Mouse (Mus musculus): ENCODE data around the gene Efhc1. TPM values are rescaled to one million over a fixed set of nuclear protein-coding genes. Genes with fewer than 3 reads are reported as not detected.

Gene Efhc1
- polyA plus RNA-seq (2014; fragmentation: Nextera tagmentation; extraction: Ambion mirVana): 0.95 and 1.9 TPM in 2 replicates

DNA sequence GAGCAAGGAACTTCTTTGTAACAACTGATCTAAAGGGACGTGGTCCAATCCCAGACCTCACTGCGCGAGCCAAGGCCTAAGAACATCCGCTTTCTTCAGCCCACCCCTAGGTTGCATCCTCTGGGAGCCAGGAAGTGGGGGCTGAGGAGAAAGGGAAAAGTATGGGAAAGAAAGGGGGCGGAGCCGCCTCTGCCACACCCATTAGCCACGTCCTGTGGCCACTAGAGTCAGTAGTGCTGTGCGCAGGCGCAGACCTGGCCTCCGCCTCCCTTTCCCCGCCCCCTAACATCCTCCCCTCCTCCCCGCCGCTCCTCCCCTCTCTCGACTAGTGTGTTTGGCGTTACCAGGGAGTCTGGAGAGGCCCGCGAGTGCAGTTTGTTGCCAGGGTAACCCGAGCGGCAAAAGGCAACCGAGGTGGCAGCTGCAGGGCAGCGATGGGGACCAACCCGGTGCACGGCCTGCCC is at the start of gene Efhc1:
TSS of gene Efhc1 (plus strand) at position 327 of the 464 bp plus-strand sequence.
- Histone ChIP-seq H3K36me3 (ENCODE audit: control insufficient read depth, insufficient read depth, low read length) (no peaks in the 10 kb centered on the region), H3K27ac (ENCODE audit: low read depth, low read length) (peak within 1 kb of the TSS; percentile 69), H3K4me3 (ENCODE audit: low read depth, low read length) (peak within 1 kb of the TSS; percentile 43), H3K4me2 (ENCODE audit: low read depth, low read length) (peak within 1 kb of the TSS; percentile 60), H3K4me1 (ENCODE audit: control insufficient read depth, insufficient read depth, low read length) (no peaks in the 10 kb centered on the region), H3K9me3 (ENCODE audit: control insufficient read depth, low read length) (no peaks in the 10 kb centered on the region), H3K9ac (replicated peaks; ENCODE audit: low read depth, low read length) (peak within 1 kb of the TSS; percentile 41), H3K27me3 (ENCODE audit: control insufficient read depth, insufficient read depth, low read length) (no peaks in the 10 kb centered on the region)
- peak; percentile 98 for ATAC-seq (ENCODE audit: low read depth)
- 1% methylated on average over 22 of the region's 23 CpGs for WGBS

GRCm38 (mm10) chr1:20905501-20906127 is 45.8 kb upstream of the Efhc1 start:
- WGBS: 51% methylated on average over 8 of the region's 8 CpGs
- Histone ChIP-seq H3K4me3 (ENCODE audit: low read depth, low read length) (no peak overlapping the region), H3K4me2 (ENCODE audit: low read depth, low read length) (no peak overlapping the region), H3K4me1 (ENCODE audit: control insufficient read depth, insufficient read depth, low read length) (no peaks in the 10 kb centered on the region), H3K9me3 (ENCODE audit: control insufficient read depth, low read length) (no peaks in the 10 kb centered on the region), H3K9ac (replicated peaks; ENCODE audit: low read depth, low read length) (no peak overlapping the region), H3K27me3 (ENCODE audit: control insufficient read depth, insufficient read depth, low read length) (no peaks in the 10 kb centered on the region), H3K36me3 (ENCODE audit: control insufficient read depth, insufficient read depth, low read length) (no peaks in the 10 kb centered on the region), H3K27ac (ENCODE audit: low read depth, low read length) (peak overlapping the region; percentile 60)
- peak; percentile 87 for ATAC-seq (ENCODE audit: low read depth)

DNA sequence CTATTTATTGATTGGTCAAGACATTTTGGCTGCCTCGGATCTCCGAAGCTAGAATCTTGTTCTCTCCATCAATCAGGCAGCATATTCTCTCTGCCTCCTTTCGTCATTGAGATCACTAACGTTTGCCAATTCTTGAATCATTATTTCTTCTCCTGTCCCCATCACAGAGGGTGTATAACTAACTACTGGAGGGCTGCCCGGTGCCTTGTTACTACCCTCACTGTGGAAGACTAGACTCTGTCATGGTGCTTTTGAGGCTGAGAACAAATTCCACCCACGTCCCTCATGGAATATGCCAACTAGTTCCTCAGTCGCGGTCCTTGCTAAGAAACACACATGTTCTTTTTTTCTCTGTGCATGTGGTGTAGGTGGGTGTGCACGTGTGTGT is 45.3 kb upstream of the Efhc1 start:
- H3K9ac ChIP-seq (replicated peaks; ENCODE audit: low read depth, low read length): no peak overlapping the region
- H3K27me3 ChIP-seq (ENCODE audit: control insufficient read depth, insufficient read depth, low read length): no peaks in the 10 kb centered on the region
- peak overlapping the region; percentile 60 for H3K27ac ChIP-seq (ENCODE audit: low read depth, low read length)
- H3K36me3 ChIP-seq (ENCODE audit: control insufficient read depth, insufficient read depth, low read length): no peaks in the 10 kb centered on the region
- H3K4me2 ChIP-seq (ENCODE audit: low read depth, low read length): no peak overlapping the region
- peak; percentile 63; the same call in 1 of the 2 replicates for ATAC-seq (ENCODE audit: low read depth)
- H3K4me1 ChIP-seq (ENCODE audit: control insufficient read depth, insufficient read depth, low read length): no peaks in the 10 kb centered on the region
- 69% methylated on average over 9 of the region's 9 CpGs for WGBS
- no peak overlapping the region for H3K4me3 ChIP-seq (ENCODE audit: low read depth, low read length)
- no peaks in the 10 kb centered on the region for H3K9me3 ChIP-seq (ENCODE audit: control insufficient read depth, low read length)

GRCm38 (mm10) chr1:20908541-20908940 is 42.9 kb upstream of the Efhc1 start:
- H3K4me3 ChIP-seq (ENCODE audit: low read depth, low read length): no peak overlapping the region
- no peak for ATAC-seq (ENCODE audit: low read depth)
- no peak overlapping the region for H3K4me2 ChIP-seq (ENCODE audit: low read depth, low read length)
- no peaks in the 10 kb centered on the region for H3K9me3 ChIP-seq (ENCODE audit: control insufficient read depth, low read length)
- H3K27me3 ChIP-seq (ENCODE audit: control insufficient read depth, insufficient read depth, low read length): no peaks in the 10 kb centered on the region
- no peak overlapping the region for H3K27ac ChIP-seq (ENCODE audit: low read depth, low read length)
- H3K36me3 ChIP-seq (ENCODE audit: control insufficient read depth, insufficient read depth, low read length): no peaks in the 10 kb centered on the region
- H3K9ac ChIP-seq (replicated peaks; ENCODE audit: low read depth, low read length): no peak overlapping the region
- 28% methylated on average over 4 of the region's 4 CpGs for WGBS
- no peaks in the 10 kb centered on the region for H3K4me1 ChIP-seq (ENCODE audit: control insufficient read depth, insufficient read depth, low read length)

DNA sequence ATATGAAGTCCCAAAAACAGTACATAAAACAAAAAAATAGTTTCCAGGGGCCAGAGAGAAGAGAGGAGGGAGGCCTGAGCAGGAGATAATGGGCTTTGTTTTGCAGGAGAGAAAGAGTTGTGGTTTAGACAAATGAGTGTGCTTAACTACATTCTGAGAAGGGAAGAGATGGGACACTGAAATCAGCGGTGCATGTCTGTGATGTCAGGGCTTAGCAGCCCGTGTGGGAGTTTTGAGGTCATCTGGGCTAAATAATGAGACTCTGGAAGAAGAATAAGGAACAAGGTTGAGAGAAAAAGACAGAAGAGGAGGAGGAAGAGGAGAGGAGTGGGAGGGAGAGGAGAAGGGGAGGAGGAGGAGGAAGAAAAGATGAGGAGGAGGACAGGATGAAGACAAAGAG is 39.3 kb upstream of the Efhc1 start:
- H3K9me3 ChIP-seq (ENCODE audit: control insufficient read depth, low read length): no peaks in the 10 kb centered on the region

DNA sequence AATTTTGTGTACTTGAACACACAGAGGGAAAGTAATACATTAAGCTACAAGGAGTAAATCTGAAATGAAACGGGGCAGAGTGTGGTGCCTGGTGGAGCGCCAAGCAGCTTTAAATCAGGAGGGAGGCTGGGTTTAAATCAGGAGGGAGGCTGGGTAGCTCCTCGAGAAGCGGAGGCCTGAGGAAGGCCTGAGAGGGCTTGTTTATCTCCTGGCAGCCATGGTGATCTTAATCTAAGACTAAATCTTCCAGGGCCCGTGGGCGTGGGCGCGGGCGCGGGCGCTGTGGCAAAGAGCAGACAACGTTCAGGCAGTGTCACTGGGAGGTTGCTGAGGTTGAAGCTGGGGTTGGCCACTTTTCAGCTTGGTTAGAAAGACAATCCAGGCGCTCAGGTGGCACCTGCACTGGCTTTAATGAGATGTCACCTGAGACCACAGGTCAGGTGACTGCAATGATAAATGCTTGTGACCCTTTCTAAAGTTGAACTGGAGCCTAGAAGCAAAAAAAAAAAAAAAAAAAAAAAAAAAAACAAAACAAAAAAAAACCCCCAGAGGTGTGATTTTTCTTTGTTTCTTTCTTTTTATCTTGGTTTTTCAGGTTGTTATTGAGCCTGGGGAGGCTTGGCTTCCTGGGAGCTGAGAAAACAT is 38.8 kb upstream of the Efhc1 start:
- Histone ChIP-seq H3K4me3 (ENCODE audit: low read depth, low read length) (no peak overlapping the region), H3K27me3 (ENCODE audit: control insufficient read depth, insufficient read depth, low read length) (no peaks in the 10 kb centered on the region), H3K9ac (replicated peaks; ENCODE audit: low read depth, low read length) (no peak overlapping the region), H3K36me3 (ENCODE audit: control insufficient read depth, insufficient read depth, low read length) (no peaks in the 10 kb centered on the region), H3K4me2 (ENCODE audit: low read depth, low read length) (no peak overlapping the region), H3K9me3 (ENCODE audit: control insufficient read depth, low read length) (no peaks in the 10 kb centered on the region), H3K27ac (ENCODE audit: low read depth, low read length) (no peak overlapping the region), H3K4me1 (ENCODE audit: control insufficient read depth, insufficient read depth, low read length) (no peaks in the 10 kb centered on the region)
- peak; percentile 62; the same call in 1 of the 2 replicates for ATAC-seq (ENCODE audit: low read depth)
- WGBS: 48% methylated on average over 13 of the region's 13 CpGs

More for the DNA sequence above, 39.3 kb upstream of the Efhc1 start:
- Histone ChIP-seq H3K36me3 (ENCODE audit: control insufficient read depth, insufficient read depth, low read length) (no peaks in the 10 kb centered on the region), H3K27me3 (ENCODE audit: control insufficient read depth, insufficient read depth, low read length) (no peaks in the 10 kb centered on the region), H3K4me1 (ENCODE audit: control insufficient read depth, insufficient read depth, low read length) (no peaks in the 10 kb centered on the region), H3K4me2 (ENCODE audit: low read depth, low read length) (no peak overlapping the region), H3K9ac (replicated peaks; ENCODE audit: low read depth, low read length) (no peak overlapping the region), H3K4me3 (ENCODE audit: low read depth, low read length) (no peak overlapping the region), H3K27ac (ENCODE audit: low read depth, low read length) (no peak overlapping the region)
- WGBS: 15% methylated on average over 2 of the region's 2 CpGs
- peak; percentile 25; the same call in 1 of the 2 replicates for ATAC-seq (ENCODE audit: low read depth)

DNA sequence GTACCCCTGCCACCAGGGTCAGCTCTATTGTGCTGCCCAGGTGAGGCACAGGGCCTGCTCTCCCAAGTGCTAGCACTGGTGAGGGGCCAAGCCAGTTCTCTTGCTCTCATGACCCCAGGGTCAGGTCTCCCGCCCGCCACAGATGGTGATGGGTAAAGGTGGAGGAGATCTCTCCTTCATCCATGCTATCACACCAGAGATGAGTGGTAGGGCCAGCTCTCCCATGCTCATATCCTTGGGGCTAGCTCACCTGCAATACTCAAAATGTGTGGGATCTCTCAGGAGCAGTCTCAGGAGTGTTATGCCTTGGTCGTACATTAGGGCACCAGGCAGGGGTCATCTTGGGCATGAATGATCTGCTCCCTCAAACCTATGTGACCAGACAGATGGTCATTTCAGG is 36.7 kb upstream of the Efhc1 start:
- no peak for ATAC-seq (ENCODE audit: low read depth)
- H3K27ac ChIP-seq (ENCODE audit: low read depth, low read length): no peak overlapping the region
- no peaks in the 10 kb centered on the region for H3K27me3 ChIP-seq (ENCODE audit: control insufficient read depth, insufficient read depth, low read length)
- H3K9me3 ChIP-seq (ENCODE audit: control insufficient read depth, low read length): no peaks in the 10 kb centered on the region
- no peak overlapping the region for H3K4me2 ChIP-seq (ENCODE audit: low read depth, low read length)
- no peaks in the 10 kb centered on the region for H3K36me3 ChIP-seq (ENCODE audit: control insufficient read depth, insufficient read depth, low read length)
- 91% methylated on average over 3 of the region's 3 CpGs for WGBS
- H3K9ac ChIP-seq (replicated peaks; ENCODE audit: low read depth, low read length): no peak overlapping the region
- no peaks in the 10 kb centered on the region for H3K4me1 ChIP-seq (ENCODE audit: control insufficient read depth, insufficient read depth, low read length)
- no peak overlapping the region for H3K4me3 ChIP-seq (ENCODE audit: low read depth, low read length)

DNA sequence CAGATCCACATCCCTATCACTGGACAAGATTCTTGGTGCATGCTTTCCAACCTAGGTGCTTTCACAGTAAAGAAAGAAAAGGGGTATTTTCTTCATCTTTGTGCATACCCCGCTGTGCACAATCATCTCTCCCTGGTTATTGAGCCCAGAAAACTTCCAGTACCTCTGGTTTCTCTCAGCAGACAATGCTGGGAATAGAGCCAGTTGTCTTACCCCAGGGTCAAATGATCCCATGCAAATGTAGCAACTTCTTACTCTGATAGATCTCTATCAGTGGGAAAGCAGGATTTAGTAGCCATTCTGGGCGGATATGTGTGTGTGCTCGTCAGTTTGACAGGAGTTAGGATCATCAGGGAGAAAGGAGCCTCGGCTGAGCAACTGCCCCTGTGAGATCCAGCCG is 35.8 kb upstream of the Efhc1 start:
- H3K9ac ChIP-seq (replicated peaks; ENCODE audit: low read depth, low read length): no peak overlapping the region
- no peak overlapping the region for H3K27ac ChIP-seq (ENCODE audit: low read depth, low read length)
- no peak overlapping the region for H3K4me2 ChIP-seq (ENCODE audit: low read depth, low read length)
- no peaks in the 10 kb centered on the region for H3K27me3 ChIP-seq (ENCODE audit: control insufficient read depth, insufficient read depth, low read length)
- no peaks in the 10 kb centered on the region for H3K36me3 ChIP-seq (ENCODE audit: control insufficient read depth, insufficient read depth, low read length)
- no peaks in the 10 kb centered on the region for H3K4me1 ChIP-seq (ENCODE audit: control insufficient read depth, insufficient read depth, low read length)
- H3K4me3 ChIP-seq (ENCODE audit: low read depth, low read length): no peak overlapping the region
- WGBS: 77% methylated on average over 5 of the region's 5 CpGs
- no peaks in the 10 kb centered on the region for H3K9me3 ChIP-seq (ENCODE audit: control insufficient read depth, low read length)
- no peak for ATAC-seq (ENCODE audit: low read depth)

GRCm38 (mm10) chr1:20917496-20918050 is 33.9 kb upstream of the Efhc1 start:
- ATAC-seq (ENCODE audit: low read depth): no peak
- Histone ChIP-seq H3K4me3 (ENCODE audit: low read depth, low read length) (no peak overlapping the region), H3K4me1 (ENCODE audit: control insufficient read depth, insufficient read depth, low read length) (no peaks in the 10 kb centered on the region), H3K27ac (ENCODE audit: low read depth, low read length) (no peak overlapping the region), H3K9ac (replicated peaks; ENCODE audit: low read depth, low read length) (no peak overlapping the region), H3K9me3 (ENCODE audit: control insufficient read depth, low read length) (no peaks in the 10 kb centered on the region), H3K4me2 (ENCODE audit: low read depth, low read length) (no peak overlapping the region), H3K27me3 (ENCODE audit: control insufficient read depth, insufficient read depth, low read length) (no peaks in the 10 kb centered on the region), H3K36me3 (ENCODE audit: control insufficient read depth, insufficient read depth, low read length) (no peaks in the 10 kb centered on the region)
- 87% methylated on average over 6 of the region's 6 CpGs for WGBS

Data from neural tube, embryonic 14.5 days (tissue).